Mouse (Mus musculus) lung, adult 2 months (tissue): ENCODE measurements around the gene Wasf3.

Source experiments
- CTCF ChIP-seq: fragments of 200-500 bp; IDR thresholded peaks from 2 replicates; pipeline ENCODE4 v1.5.1; 2011; ENCODE audit warnings: mild to moderate bottlenecking, low read length, control low read depth; ENCODE audit not compliant: insufficient read depth
- POLR2A ChIP-seq: fragments of 200-500 bp; IDR thresholded peaks from 2 replicates; pipeline ENCODE4 v1.6.1; 2011; ENCODE audit warnings: low read depth, mild to moderate bottlenecking, control low read depth, low read length, borderline replicate concordance; ENCODE audit errors: extremely low read depth

GRCm38 (mm10) chr5:146442767-146443166 lies 58.0 kb downstream of the Wasf3 start:
- TF ChIP-seq POLR2A (no peak), CTCF (no peak)
